Mouse (Mus musculus): ENCODE results near the gene Adamtsl2. TPM values are rescaled to one million over a fixed set of nuclear protein-coding genes. Genes with fewer than 3 reads are reported as not detected.

Gene Adamtsl2
- polyA plus RNA-seq, 1 experiment from 2014 or later, result 1.7 TPM

- no peak overlapping the region for H3K4me3 ChIP-seq (ENCODE audit: low read length)
- H3K27me3 ChIP-seq (replicated peaks; ENCODE audit: control insufficient read depth, insufficient read depth, low read length), result no peaks in the 10 kb centered on the region
- H3K4me2 ChIP-seq (ENCODE audit: low read depth, low read length), result no peak overlapping the region
- WGBS, result 37% methylated on average over 8 of the region's 8 CpGs
- H3K9ac ChIP-seq (ENCODE audit: low read depth, low read length), result no peak overlapping the region
- no peak for ATAC-seq
- H3K4me1 ChIP-seq (ENCODE audit: control insufficient read depth, insufficient read depth, low read length), result peaks cover 20% of the 10 kb centered on the region
- no peaks in the 10 kb centered on the region for H3K36me3 ChIP-seq (ENCODE audit: control insufficient read depth, insufficient read depth, low read length)
- H3K27ac ChIP-seq (ENCODE audit: low read length), result no peak overlapping the region
- no peaks in the 10 kb centered on the region for H3K9me3 ChIP-seq (ENCODE audit: control insufficient read depth, low read length)
Measured at GRCm38 (mm10) chr2:27084963-27085362, 5.8 kb downstream of the Adamtsl2 start.

GRCm38 (mm10) chr2:27085801-27086200 lies 6.6 kb downstream of the Adamtsl2 start:
- no peak overlapping the region for H3K4me2 ChIP-seq (ENCODE audit: low read depth, low read length)
- WGBS, result 41% methylated on average over 2 of the region's 2 CpGs
- 0 out of 2 replicates have a peak, but pooled peaks have one; percentile 39 for ATAC-seq
- H3K36me3 ChIP-seq (ENCODE audit: control insufficient read depth, insufficient read depth, low read length), result no peaks in the 10 kb centered on the region
- H3K27ac ChIP-seq (ENCODE audit: low read length), result no peak overlapping the region
- H3K9me3 ChIP-seq (ENCODE audit: control insufficient read depth, low read length), result no peaks in the 10 kb centered on the region
- no peak overlapping the region for H3K9ac ChIP-seq (ENCODE audit: low read depth, low read length)
- H3K4me3 ChIP-seq (ENCODE audit: low read length), result no peak overlapping the region
- H3K4me1 ChIP-seq (ENCODE audit: control insufficient read depth, insufficient read depth, low read length), result peaks cover 20% of the 10 kb centered on the region
- no peaks in the 10 kb centered on the region for H3K27me3 ChIP-seq (replicated peaks; ENCODE audit: control insufficient read depth, insufficient read depth, low read length)

- Histone ChIP-seq H3K36me3 (ENCODE audit: control insufficient read depth, insufficient read depth, low read length) (no peaks in the 10 kb centered on the region), H3K9me3 (ENCODE audit: control insufficient read depth, low read length) (no peaks in the 10 kb centered on the region), H3K27ac (ENCODE audit: low read length) (no peak overlapping the region), H3K4me3 (ENCODE audit: low read length) (no peak overlapping the region), H3K27me3 (replicated peaks; ENCODE audit: control insufficient read depth, insufficient read depth, low read length) (no peaks in the 10 kb centered on the region), H3K4me2 (ENCODE audit: low read depth, low read length) (no peak overlapping the region), H3K4me1 (ENCODE audit: control insufficient read depth, insufficient read depth, low read length) (peaks cover 20% of the 10 kb centered on the region), H3K9ac (ENCODE audit: low read depth, low read length) (no peak overlapping the region)
- WGBS, result 75% methylated on average over 4 of the region's 4 CpGs
- ATAC-seq, result no peak
Measured at GRCm38 (mm10) chr2:27086483-27087010, 7.4 kb downstream of the Adamtsl2 start.

GRCm38 (mm10) chr2:27087581-27087980 lies 8.4 kb downstream of the Adamtsl2 start:
- no peak for ATAC-seq
- no peak overlapping the region for H3K27ac ChIP-seq (ENCODE audit: low read length)
- peaks cover 20% of the 10 kb centered on the region for H3K4me1 ChIP-seq (ENCODE audit: control insufficient read depth, insufficient read depth, low read length)
- H3K9me3 ChIP-seq (ENCODE audit: control insufficient read depth, low read length), result no peaks in the 10 kb centered on the region
- H3K4me3 ChIP-seq (ENCODE audit: low read length), result no peak overlapping the region
- H3K4me2 ChIP-seq (ENCODE audit: low read depth, low read length), result no peak overlapping the region
- 82% methylated on average over 5 of the region's 5 CpGs for WGBS
- H3K36me3 ChIP-seq (ENCODE audit: control insufficient read depth, insufficient read depth, low read length), result no peaks in the 10 kb centered on the region
- H3K27me3 ChIP-seq (replicated peaks; ENCODE audit: control insufficient read depth, insufficient read depth, low read length), result no peaks in the 10 kb centered on the region
- no peak overlapping the region for H3K9ac ChIP-seq (ENCODE audit: low read depth, low read length)

- peak; percentile 75 for ATAC-seq
- Histone ChIP-seq H3K9ac (ENCODE audit: low read depth, low read length) (no peak overlapping the region), H3K4me3 (ENCODE audit: low read length) (no peak overlapping the region), H3K4me2 (ENCODE audit: low read depth, low read length) (no peak overlapping the region), H3K4me1 (ENCODE audit: control insufficient read depth, insufficient read depth, low read length) (peaks cover 20% of the 10 kb centered on the region), H3K27ac (ENCODE audit: low read length) (peak overlapping the region; percentile 73), H3K9me3 (ENCODE audit: control insufficient read depth, low read length) (no peaks in the 10 kb centered on the region), H3K27me3 (replicated peaks; ENCODE audit: control insufficient read depth, insufficient read depth, low read length) (no peaks in the 10 kb centered on the region), H3K36me3 (ENCODE audit: control insufficient read depth, insufficient read depth, low read length) (no peaks in the 10 kb centered on the region)
- 30% methylated on average over 18 of the region's 18 CpGs for WGBS
Measured at GRCm38 (mm10) chr2:27088071-27088644, 9.0 kb downstream of the Adamtsl2 start.

DNA sequence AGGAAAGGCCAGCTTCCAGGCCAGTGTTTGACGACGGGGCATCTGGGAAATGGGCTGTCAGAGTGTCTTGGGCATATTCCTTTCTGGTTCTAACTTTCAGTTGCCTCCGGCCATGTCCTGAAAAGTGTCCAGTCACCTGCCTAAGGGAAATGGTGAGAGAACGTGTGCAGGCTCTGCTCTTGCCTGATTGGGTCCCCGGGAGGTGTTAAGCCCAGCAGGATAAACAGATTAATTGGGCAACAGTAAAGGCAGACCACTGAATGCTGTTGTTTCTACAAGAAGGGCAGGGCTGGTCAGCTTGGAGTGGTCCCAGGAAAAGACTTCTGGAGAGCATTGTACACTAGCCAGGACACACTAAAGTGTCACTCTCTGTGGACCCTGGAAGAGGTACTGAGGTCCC lies 9.5 kb downstream of the Adamtsl2 start:
- peak overlapping the region; percentile 73 for H3K27ac ChIP-seq (ENCODE audit: low read length)
- no peak for ATAC-seq
- peaks cover 20% of the 10 kb centered on the region for H3K4me1 ChIP-seq (ENCODE audit: control insufficient read depth, insufficient read depth, low read length)
- no peaks in the 10 kb centered on the region for H3K9me3 ChIP-seq (ENCODE audit: control insufficient read depth, low read length)
- no peak overlapping the region for H3K4me3 ChIP-seq (ENCODE audit: low read length)
- no peaks in the 10 kb centered on the region for H3K36me3 ChIP-seq (ENCODE audit: control insufficient read depth, insufficient read depth, low read length)
- no peak overlapping the region for H3K4me2 ChIP-seq (ENCODE audit: low read depth, low read length)
- H3K27me3 ChIP-seq (replicated peaks; ENCODE audit: control insufficient read depth, insufficient read depth, low read length), result no peaks in the 10 kb centered on the region
- WGBS, result 61% methylated on average over 5 of the region's 5 CpGs
- H3K9ac ChIP-seq (ENCODE audit: low read depth, low read length), result no peak overlapping the region

GRCm38 (mm10) chr2:27089238-27089637 lies 10.1 kb downstream of the Adamtsl2 start:
- no peak overlapping the region for H3K27ac ChIP-seq (ENCODE audit: low read length)
- H3K4me1 ChIP-seq (ENCODE audit: control insufficient read depth, insufficient read depth, low read length), result peaks cover 20% of the 10 kb centered on the region
- WGBS, result 78% methylated on average over 1 of the region's 1 CpGs
- H3K4me2 ChIP-seq (ENCODE audit: low read depth, low read length), result no peak overlapping the region
- ATAC-seq, result no peak
- H3K4me3 ChIP-seq (ENCODE audit: low read length), result no peak overlapping the region
- no peak overlapping the region for H3K9ac ChIP-seq (ENCODE audit: low read depth, low read length)
- no peaks in the 10 kb centered on the region for H3K9me3 ChIP-seq (ENCODE audit: control insufficient read depth, low read length)
- H3K27me3 ChIP-seq (replicated peaks; ENCODE audit: control insufficient read depth, insufficient read depth, low read length), result no peaks in the 10 kb centered on the region
- H3K36me3 ChIP-seq (ENCODE audit: control insufficient read depth, insufficient read depth, low read length), result no peaks in the 10 kb centered on the region

DNA sequence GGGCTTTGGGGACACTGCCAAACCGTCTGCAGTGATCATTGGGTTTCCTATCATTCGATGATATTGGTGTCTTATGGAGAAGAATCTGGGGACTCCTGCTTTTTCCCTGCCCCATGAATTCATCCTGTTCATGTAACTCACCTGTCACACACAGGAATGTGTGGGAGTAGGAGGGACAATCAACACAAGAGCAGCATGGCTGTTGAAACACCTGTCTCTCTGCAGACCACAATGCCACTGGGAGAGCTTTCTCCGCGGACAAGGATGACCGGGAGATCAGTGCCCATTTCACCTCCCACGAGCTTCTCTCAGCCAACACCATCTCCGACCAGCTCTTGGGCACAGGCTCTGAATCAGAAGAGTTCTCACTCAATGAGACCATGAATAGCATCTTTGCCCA lies 16.0 kb downstream of the Adamtsl2 start:
- no peak overlapping the region for H3K27ac ChIP-seq (ENCODE audit: low read length)
- no peaks in the 10 kb centered on the region for H3K9me3 ChIP-seq (ENCODE audit: control insufficient read depth, low read length)
- no peaks in the 10 kb centered on the region for H3K36me3 ChIP-seq (ENCODE audit: control insufficient read depth, insufficient read depth, low read length)
- 92% methylated on average over 7 of the region's 7 CpGs for WGBS
- no peak overlapping the region for H3K9ac ChIP-seq (ENCODE audit: low read depth, low read length)
- no peak overlapping the region for H3K4me3 ChIP-seq (ENCODE audit: low read length)
- no peaks in the 10 kb centered on the region for H3K27me3 ChIP-seq (replicated peaks; ENCODE audit: control insufficient read depth, insufficient read depth, low read length)
- peaks cover 28% of the 10 kb centered on the region for H3K4me1 ChIP-seq (ENCODE audit: control insufficient read depth, insufficient read depth, low read length)
- ATAC-seq, result no peak
- H3K4me2 ChIP-seq (ENCODE audit: low read depth, low read length), result no peak overlapping the region

DNA sequence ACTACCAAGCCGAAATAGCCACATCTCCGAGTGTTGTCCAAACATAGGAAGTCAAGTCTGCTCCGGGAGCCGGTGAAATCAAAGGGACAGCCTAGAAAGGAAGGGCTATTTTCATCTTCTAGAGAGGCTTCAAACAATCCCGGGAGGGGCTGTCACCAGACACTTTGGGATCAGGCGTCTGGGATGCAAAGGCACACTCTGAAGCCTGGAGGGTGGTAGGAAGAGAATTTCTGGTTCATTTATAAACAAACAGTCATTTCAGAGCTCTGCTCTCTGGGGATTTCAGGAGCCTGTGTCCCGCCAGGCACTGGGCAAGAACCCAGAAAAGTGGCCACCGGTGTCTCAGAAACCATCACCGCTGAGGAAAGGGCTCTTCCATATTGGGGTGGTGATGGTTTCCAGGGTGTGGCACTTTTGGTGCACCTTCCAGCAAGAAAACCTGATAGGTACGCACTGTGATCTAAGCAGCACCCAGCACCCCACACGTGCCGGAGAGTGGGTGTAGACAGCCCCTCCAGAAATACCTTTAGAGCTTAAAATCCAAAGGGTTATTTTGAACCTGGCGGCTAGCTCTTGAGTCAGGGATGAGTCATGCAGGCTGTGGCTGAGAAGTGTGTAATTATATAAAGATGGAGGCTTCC lies 17.3 kb downstream of the Adamtsl2 start:
- Histone ChIP-seq H3K27me3 (replicated peaks; ENCODE audit: control insufficient read depth, insufficient read depth, low read length) (no peaks in the 10 kb centered on the region), H3K4me2 (ENCODE audit: low read depth, low read length) (no peak overlapping the region), H3K27ac (ENCODE audit: low read length) (peak overlapping the region; percentile 68; the same call in 1 of the 2 replicates), H3K9me3 (ENCODE audit: control insufficient read depth, low read length) (no peaks in the 10 kb centered on the region), H3K36me3 (ENCODE audit: control insufficient read depth, insufficient read depth, low read length) (no peaks in the 10 kb centered on the region), H3K9ac (ENCODE audit: low read depth, low read length) (no peak overlapping the region), H3K4me3 (ENCODE audit: low read length) (no peak overlapping the region), H3K4me1 (ENCODE audit: control insufficient read depth, insufficient read depth, low read length) (peaks cover 28% of the 10 kb centered on the region)
- 44% methylated on average over 13 of the region's 13 CpGs for WGBS
- no peak for ATAC-seq
